Mouse (Mus musculus): ENCODE results near the gene Gm36079. TPM values are rescaled to one million over a fixed set of nuclear protein-coding genes. Genes with fewer than 3 reads are reported as not detected.
"Not testable (repeated sequence)": the region's sequence is repeated elsewhere in the genome, so short reads cannot be mapped to it uniquely, and the experiment has no call there.

Gene Gm36079
- polyA plus RNA-seq, 1 experiment from 2014 or later: not detected

GRCm38 (mm10) chr13:120027368-120027767 lies 557 bp upstream of the Gm36079 start:
- H3K4me1 ChIP-seq (ENCODE audit: control insufficient read depth, insufficient read depth, low read length); DNase-seq (ENCODE audit: low spot score); H3K4me3 ChIP-seq (ENCODE audit: low read depth, low read length); H3K27ac ChIP-seq (replicated peaks; ENCODE audit: low read depth, low read length); ATAC-seq (ENCODE audit: low read depth); H3K9me3 ChIP-seq (ENCODE audit: control insufficient read depth, low read length); H3K4me2 ChIP-seq (ENCODE audit: low read depth, low read length); H3K36me3 ChIP-seq (ENCODE audit: control insufficient read depth, insufficient read depth, low read length); H3K9ac ChIP-seq (ENCODE audit: low read depth, low read length): not testable (repeated sequence)
- 3% methylated on average over 6 of the region's 11 CpGs for WGBS
- H3K27me3 ChIP-seq (replicated peaks; ENCODE audit: control insufficient read depth, insufficient read depth, low read length): peaks cover 14% of the 10 kb centered on the region

- H3K27ac ChIP-seq (replicated peaks; ENCODE audit: low read depth, low read length); DNase-seq (ENCODE audit: low spot score); H3K9ac ChIP-seq (ENCODE audit: low read depth, low read length); H3K4me1 ChIP-seq (ENCODE audit: control insufficient read depth, insufficient read depth, low read length); H3K36me3 ChIP-seq (ENCODE audit: control insufficient read depth, insufficient read depth, low read length); ATAC-seq (ENCODE audit: low read depth); H3K4me3 ChIP-seq (ENCODE audit: low read depth, low read length); H3K4me2 ChIP-seq (ENCODE audit: low read depth, low read length); H3K9me3 ChIP-seq (ENCODE audit: control insufficient read depth, low read length): not testable (repeated sequence)
- peaks cover 14% of the 10 kb centered on the region for H3K27me3 ChIP-seq (replicated peaks; ENCODE audit: control insufficient read depth, insufficient read depth, low read length)
- WGBS: 0% methylated on average over 2 of the region's 13 CpGs
These were observed 438 bp downstream of the Gm36079 start for GRCm38 (mm10) chr13:120026373-120026772.

- not testable (repeated sequence) for H3K9me3 ChIP-seq (ENCODE audit: control insufficient read depth, low read length); H3K9ac ChIP-seq (ENCODE audit: low read depth, low read length); H3K4me1 ChIP-seq (ENCODE audit: control insufficient read depth, insufficient read depth, low read length); ATAC-seq (ENCODE audit: low read depth); H3K4me2 ChIP-seq (ENCODE audit: low read depth, low read length); H3K4me3 ChIP-seq (ENCODE audit: low read depth, low read length); DNase-seq (ENCODE audit: low spot score); H3K36me3 ChIP-seq (ENCODE audit: control insufficient read depth, insufficient read depth, low read length); H3K27ac ChIP-seq (replicated peaks; ENCODE audit: low read depth, low read length)
- 8% methylated on average over 4 of the region's 4 CpGs for WGBS
- peaks cover 14% of the 10 kb centered on the region for H3K27me3 ChIP-seq (replicated peaks; ENCODE audit: control insufficient read depth, insufficient read depth, low read length)
These were observed 1.2 kb downstream of the Gm36079 start for GRCm38 (mm10) chr13:120025576-120025975.

GRCm38 (mm10) chr13:120025004-120025403 lies 1.8 kb downstream of the Gm36079 start:
- under 1% methylated on average over 18 of the region's 21 CpGs for WGBS
- not testable (repeated sequence) for H3K9ac ChIP-seq (ENCODE audit: low read depth, low read length); H3K9me3 ChIP-seq (ENCODE audit: control insufficient read depth, low read length); ATAC-seq (ENCODE audit: low read depth); H3K4me2 ChIP-seq (ENCODE audit: low read depth, low read length); H3K27ac ChIP-seq (replicated peaks; ENCODE audit: low read depth, low read length); DNase-seq (ENCODE audit: low spot score); H3K36me3 ChIP-seq (ENCODE audit: control insufficient read depth, insufficient read depth, low read length); H3K4me3 ChIP-seq (ENCODE audit: low read depth, low read length); H3K4me1 ChIP-seq (ENCODE audit: control insufficient read depth, insufficient read depth, low read length)
- H3K27me3 ChIP-seq (replicated peaks; ENCODE audit: control insufficient read depth, insufficient read depth, low read length): peaks cover 14% of the 10 kb centered on the region

- H3K4me2 ChIP-seq (ENCODE audit: low read depth, low read length); H3K36me3 ChIP-seq (ENCODE audit: control insufficient read depth, insufficient read depth, low read length); H3K27ac ChIP-seq (replicated peaks; ENCODE audit: low read depth, low read length); H3K9ac ChIP-seq (ENCODE audit: low read depth, low read length); H3K4me1 ChIP-seq (ENCODE audit: control insufficient read depth, insufficient read depth, low read length); DNase-seq (ENCODE audit: low spot score); ATAC-seq (ENCODE audit: low read depth); H3K4me3 ChIP-seq (ENCODE audit: low read depth, low read length); H3K9me3 ChIP-seq (ENCODE audit: control insufficient read depth, low read length): not testable (repeated sequence)
- peaks cover 14% of the 10 kb centered on the region for H3K27me3 ChIP-seq (replicated peaks; ENCODE audit: control insufficient read depth, insufficient read depth, low read length)
- 7% methylated on average over 9 of the region's 9 CpGs for WGBS
These were observed 2.2 kb downstream of the Gm36079 start for GRCm38 (mm10) chr13:120024581-120024980.

GRCm38 (mm10) chr13:120021477-120021876 lies 5.3 kb downstream of the Gm36079 start:
- not testable (repeated sequence) for H3K9me3 ChIP-seq (ENCODE audit: control insufficient read depth, low read length); H3K36me3 ChIP-seq (ENCODE audit: control insufficient read depth, insufficient read depth, low read length); H3K9ac ChIP-seq (ENCODE audit: low read depth, low read length); H3K27ac ChIP-seq (replicated peaks; ENCODE audit: low read depth, low read length); ATAC-seq (ENCODE audit: low read depth); H3K4me1 ChIP-seq (ENCODE audit: control insufficient read depth, insufficient read depth, low read length); H3K4me2 ChIP-seq (ENCODE audit: low read depth, low read length); H3K4me3 ChIP-seq (ENCODE audit: low read depth, low read length); DNase-seq (ENCODE audit: low spot score)
- H3K27me3 ChIP-seq (replicated peaks; ENCODE audit: control insufficient read depth, insufficient read depth, low read length): peaks cover 11% of the 10 kb centered on the region
- no CpG with 5 or more reads among the region's 1 CpGs for WGBS

- not testable (repeated sequence) for DNase-seq (ENCODE audit: low spot score); H3K4me2 ChIP-seq (ENCODE audit: low read depth, low read length); H3K27ac ChIP-seq (replicated peaks; ENCODE audit: low read depth, low read length); H3K9me3 ChIP-seq (ENCODE audit: control insufficient read depth, low read length); H3K4me1 ChIP-seq (ENCODE audit: control insufficient read depth, insufficient read depth, low read length); ATAC-seq (ENCODE audit: low read depth); H3K9ac ChIP-seq (ENCODE audit: low read depth, low read length); H3K36me3 ChIP-seq (ENCODE audit: control insufficient read depth, insufficient read depth, low read length); H3K4me3 ChIP-seq (ENCODE audit: low read depth, low read length); H3K27me3 ChIP-seq (replicated peaks; ENCODE audit: control insufficient read depth, insufficient read depth, low read length)
- 2% methylated on average over 6 of the region's 32 CpGs for WGBS
These were observed 11.3 kb downstream of the Gm36079 start for GRCm38 (mm10) chr13:120015348-120016007.

GRCm38 (mm10) chr13:120013962-120014361 lies 12.8 kb downstream of the Gm36079 start:
- ATAC-seq (ENCODE audit: low read depth): not testable (repeated sequence)

GRCm38 (mm10) chr13:120013544-120013943 lies 13.3 kb downstream of the Gm36079 start:
- H3K9ac ChIP-seq (ENCODE audit: low read depth, low read length); DNase-seq (ENCODE audit: low spot score); H3K9me3 ChIP-seq (ENCODE audit: control insufficient read depth, low read length); ATAC-seq (ENCODE audit: low read depth); H3K36me3 ChIP-seq (ENCODE audit: control insufficient read depth, insufficient read depth, low read length); H3K4me3 ChIP-seq (ENCODE audit: low read depth, low read length); H3K27me3 ChIP-seq (replicated peaks; ENCODE audit: control insufficient read depth, insufficient read depth, low read length); H3K4me1 ChIP-seq (ENCODE audit: control insufficient read depth, insufficient read depth, low read length); H3K27ac ChIP-seq (replicated peaks; ENCODE audit: low read depth, low read length); H3K4me2 ChIP-seq (ENCODE audit: low read depth, low read length): not testable (repeated sequence)
- no CpG with 5 or more reads among the region's 5 CpGs for WGBS

More at GRCm38 (mm10) chr13:120013962-120014361, 12.8 kb downstream of the Gm36079 start:
- not testable (repeated sequence) for H3K4me2 ChIP-seq (ENCODE audit: low read depth, low read length); H3K9ac ChIP-seq (ENCODE audit: low read depth, low read length); H3K4me1 ChIP-seq (ENCODE audit: control insufficient read depth, insufficient read depth, low read length); DNase-seq (ENCODE audit: low spot score); H3K27ac ChIP-seq (replicated peaks; ENCODE audit: low read depth, low read length); H3K9me3 ChIP-seq (ENCODE audit: control insufficient read depth, low read length); H3K4me3 ChIP-seq (ENCODE audit: low read depth, low read length); H3K36me3 ChIP-seq (ENCODE audit: control insufficient read depth, insufficient read depth, low read length); H3K27me3 ChIP-seq (replicated peaks; ENCODE audit: control insufficient read depth, insufficient read depth, low read length)
- no CpG with 5 or more reads among the region's 2 CpGs for WGBS
